Mouse (Mus musculus) heart, postnatal 10 days (tissue): Measurements from ENCODE around the gene Dhh. TPM values are rescaled to one million over a fixed set of nuclear protein-coding genes. Genes with fewer than 3 reads are reported as not detected.
"Not testable (repeated sequence)": the region's sequence is repeated elsewhere in the genome, so short reads cannot be mapped to it uniquely, and the experiment has no call there.

Experiments used
- DNase-seq, 2 experiments: peaks; one replicate each; pipeline ENCODE4 v3.0.0; 2021
- intact Hi-C: fragments of 180-260 bp; cut with DNase I; formaldehyde crosslinking; loops from one replicate; pipeline ENCODE4 v1.15.1; 2025
- total RNA-seq, 2 experiments: library from RNA; stranded (reverse); gene quantifications; 2 replicates each; pipeline ENCODE4 v1.2.3; 2021

The Dhh gene
- 1 to 10 TPM; 2.8 to 3.8 TPM for total RNA-seq

DNA sequence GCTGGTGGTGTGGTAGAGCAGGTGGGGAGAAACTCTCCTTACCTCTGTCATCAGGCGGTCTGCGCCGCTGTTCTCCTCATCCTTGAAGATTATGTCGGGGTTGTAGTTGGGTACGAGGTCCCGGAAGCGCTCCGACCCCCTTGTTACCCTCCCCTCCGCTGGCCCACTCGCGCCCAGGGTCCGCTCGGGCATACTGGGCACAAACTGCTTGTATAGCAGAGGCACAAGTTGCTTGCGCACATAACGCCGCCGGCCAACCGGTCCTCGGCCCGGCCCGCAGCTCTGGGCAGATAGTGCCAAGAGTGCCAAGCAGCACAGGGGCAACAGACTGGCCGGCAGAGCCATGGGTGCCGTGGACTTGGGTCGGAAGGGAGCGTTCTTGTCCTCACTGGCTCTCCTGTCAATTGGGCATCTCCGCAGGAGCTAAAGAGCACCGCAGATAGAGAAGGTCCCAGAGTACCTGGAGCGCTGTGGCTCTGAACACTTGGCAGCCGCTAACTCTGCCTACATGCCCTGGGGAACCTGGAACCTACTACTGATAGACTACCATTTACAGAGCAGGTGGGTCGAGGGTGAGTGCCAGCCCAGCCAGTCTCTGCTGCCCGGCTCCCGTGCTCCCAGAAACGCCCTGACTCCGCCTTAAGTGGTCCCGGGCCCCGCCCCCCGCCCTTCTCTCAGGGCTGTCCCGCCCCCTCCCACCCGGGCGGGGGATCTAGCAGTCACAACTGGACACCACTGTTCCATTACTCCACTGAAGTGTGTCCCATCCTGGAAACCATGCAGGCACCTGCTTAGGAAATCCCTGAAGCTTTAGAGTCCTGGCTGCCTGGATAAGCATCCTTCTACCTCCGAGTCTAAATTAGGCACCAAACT is at the start of gene Dhh:
Gene Dhh (minus strand): TSS at position 613 of the 873 bp plus-strand sequence.
- intact Hi-C loops: loop anchor here (2.0 kb wide), 1 partner anchor 19 kb away; no protein-coding TSS in a partner anchor
- DNase-seq: peak; percentile 16 to 22

DNA sequence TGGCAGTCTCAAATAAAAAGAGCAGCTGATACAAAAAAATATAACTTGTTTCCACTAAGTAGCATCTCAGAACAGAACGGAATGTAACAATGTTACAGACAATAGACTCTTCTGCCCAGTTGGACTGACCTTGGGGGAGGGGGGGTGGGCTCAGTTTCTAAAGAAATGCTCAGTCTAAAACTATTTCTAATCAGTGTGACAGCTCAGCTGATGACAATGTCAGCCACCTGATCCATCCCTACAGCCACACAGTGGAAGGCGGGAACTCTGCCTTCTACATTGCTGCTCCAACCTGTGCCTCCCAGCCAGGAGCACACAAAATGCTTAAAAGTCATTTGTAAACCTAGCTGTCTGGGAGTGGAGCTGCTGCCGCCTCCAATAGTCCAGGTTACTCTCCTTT is 49.5 kb upstream of the Dhh start:
- no peak for DNase-seq
- intact Hi-C loops: no loop called here

DNA sequence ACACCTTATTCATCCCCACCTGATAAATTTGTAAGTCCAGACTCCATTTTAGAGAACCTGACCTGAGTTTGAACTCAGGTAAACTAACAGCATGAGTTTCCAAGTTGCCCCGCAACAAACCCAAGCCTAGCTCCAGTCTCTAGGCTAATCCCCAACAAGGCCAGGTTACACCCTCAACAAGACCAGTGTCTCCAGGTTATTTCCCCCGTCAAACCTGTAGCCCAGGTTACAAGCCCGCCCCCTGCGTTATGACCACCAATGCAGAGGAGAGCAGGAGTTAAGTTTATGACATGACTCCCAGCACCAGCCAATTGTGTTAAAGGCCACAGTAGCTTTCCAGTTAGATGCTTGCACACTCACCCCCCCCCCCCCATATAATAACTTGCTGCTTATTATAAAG is 44.8 kb upstream of the Dhh start:
- intact Hi-C loops: no loop called here
- DNase-seq: no peak

DNA sequence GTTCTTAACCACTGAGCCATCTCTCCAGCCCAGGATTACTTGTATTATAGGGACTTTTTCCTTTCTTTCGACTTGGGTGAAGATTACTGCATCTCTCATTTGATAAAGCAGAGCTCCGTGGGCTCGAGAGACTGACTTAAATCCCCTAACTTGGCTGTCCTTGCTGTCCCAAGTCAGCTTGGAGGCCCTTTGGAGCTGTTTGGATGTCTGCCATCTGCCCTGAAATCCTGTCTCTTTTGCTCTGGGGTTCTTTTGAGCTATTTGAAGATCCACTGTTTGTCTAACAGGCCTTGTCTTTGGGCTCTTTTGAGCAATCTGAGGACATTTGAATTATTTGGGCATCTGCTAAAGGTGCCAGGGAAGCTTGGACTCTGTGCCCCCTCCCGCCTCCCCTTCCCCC is 43.7 kb upstream of the Dhh start:
- peak in 1 of 2 experiments; percentile 31 for DNase-seq
- intact Hi-C loops: no loop called here

DNA sequence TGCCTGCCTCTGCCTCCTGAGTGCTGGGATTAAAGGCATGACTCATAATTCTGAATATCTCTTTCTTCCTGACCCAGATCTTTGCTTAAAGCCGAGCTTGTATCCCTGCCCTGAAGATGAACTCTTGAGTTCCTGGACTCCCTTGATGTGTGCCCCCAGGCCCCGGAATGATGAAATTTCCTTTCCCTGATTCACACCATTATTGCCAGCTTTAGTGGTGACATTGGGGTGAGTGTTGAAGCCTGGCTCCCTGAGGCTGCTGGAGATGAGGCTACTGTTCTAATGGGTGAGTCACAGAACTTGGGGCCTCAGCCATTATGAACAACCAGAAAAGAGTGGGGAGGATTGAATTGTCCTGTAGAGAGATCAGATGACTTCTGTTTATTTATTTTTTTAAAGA is 43.2 kb upstream of the Dhh start:
- intact Hi-C loops: no loop called here
- DNase-seq: no peak

DNA sequence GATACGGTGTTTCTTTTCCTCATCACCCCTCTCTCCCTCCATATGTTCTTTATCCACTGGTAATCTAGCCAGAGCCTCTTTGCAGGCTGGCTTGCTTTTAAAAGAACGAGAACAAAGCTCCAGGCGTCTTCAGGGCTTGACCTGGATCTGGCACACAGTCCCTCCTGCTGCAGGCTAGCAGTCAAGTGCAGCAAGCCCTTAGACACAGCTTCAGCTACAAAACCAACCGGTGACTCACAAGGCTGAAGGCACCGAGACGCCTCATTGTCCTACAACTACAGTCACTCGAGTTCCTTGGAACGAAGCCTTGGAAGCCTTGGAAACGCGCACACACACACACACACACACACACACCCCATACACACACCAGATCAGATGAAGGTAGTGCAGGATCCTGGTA is 42.5 kb upstream of the Dhh start:
- intact Hi-C loops: no loop called here
- no peak for DNase-seq

DNA sequence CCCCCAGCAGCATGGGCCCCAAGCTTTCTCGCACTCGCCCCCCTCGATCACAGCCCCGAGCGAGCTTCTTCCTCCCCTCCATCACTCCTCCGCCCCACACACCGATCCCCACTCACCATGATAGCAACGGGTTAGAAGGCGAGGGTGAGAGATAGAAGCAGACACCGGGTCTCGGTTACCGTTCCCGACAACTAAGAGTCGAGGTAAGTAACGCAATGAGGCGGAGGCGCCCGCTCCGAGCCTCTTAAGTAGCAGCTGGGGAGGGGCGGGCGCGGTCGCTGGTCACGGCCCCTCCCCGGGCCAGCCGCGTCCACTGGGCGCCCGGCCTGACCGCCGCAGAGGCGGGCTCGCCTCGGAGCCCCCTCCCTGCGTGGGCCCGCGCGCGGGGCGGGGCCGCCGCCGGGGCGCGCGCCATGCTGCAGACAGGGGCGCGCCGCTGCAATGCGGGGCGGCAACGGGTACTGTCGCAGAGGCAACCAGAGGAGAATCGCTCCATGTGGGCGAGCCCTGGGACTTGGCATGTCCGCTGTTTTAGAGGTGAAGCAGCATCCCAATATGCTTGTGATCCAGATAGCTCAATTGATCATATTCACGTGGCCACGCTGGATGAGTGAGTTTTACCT is 36.0 kb upstream of the Dhh start, which contains the start of gene Tuba1b:
Gene Tuba1b (minus strand): TSS at position 349 of the 623 bp plus-strand sequence.
- intact Hi-C loops: loop anchor here (1.0 to 2.0 kb wide), 3 partner anchors 18 to 59 kb away; partner anchors contain the start of genes Gm49450 and Tuba1a
- peak; percentile 92 to 94 for DNase-seq

DNA sequence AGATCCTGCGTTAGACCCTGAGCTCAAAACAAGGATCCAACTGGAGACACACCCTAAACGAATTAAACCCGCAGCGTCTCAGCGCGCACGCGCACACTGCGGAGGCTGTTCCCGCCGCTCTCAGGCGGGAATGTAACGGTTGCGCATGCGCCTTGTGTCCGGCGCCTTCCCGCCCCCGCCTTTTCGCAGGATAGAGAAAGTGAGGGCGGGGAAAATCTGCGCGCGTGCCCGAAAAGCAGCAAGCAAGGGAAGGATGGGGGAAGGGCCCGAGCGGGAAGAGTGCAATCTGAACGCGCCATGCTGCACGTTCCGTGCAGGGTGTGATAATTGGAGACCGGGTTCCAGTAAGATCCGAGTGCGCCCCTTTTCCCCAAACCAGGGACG is 35.5 kb upstream of the Dhh start:
- peak; percentile 96 to 97 for DNase-seq
- intact Hi-C loops: loop anchor here (1.0 to 2.0 kb wide), 3 partner anchors 19 to 59 kb away; partner anchors contain the start of genes Gm49450 and Tuba1a

DNA sequence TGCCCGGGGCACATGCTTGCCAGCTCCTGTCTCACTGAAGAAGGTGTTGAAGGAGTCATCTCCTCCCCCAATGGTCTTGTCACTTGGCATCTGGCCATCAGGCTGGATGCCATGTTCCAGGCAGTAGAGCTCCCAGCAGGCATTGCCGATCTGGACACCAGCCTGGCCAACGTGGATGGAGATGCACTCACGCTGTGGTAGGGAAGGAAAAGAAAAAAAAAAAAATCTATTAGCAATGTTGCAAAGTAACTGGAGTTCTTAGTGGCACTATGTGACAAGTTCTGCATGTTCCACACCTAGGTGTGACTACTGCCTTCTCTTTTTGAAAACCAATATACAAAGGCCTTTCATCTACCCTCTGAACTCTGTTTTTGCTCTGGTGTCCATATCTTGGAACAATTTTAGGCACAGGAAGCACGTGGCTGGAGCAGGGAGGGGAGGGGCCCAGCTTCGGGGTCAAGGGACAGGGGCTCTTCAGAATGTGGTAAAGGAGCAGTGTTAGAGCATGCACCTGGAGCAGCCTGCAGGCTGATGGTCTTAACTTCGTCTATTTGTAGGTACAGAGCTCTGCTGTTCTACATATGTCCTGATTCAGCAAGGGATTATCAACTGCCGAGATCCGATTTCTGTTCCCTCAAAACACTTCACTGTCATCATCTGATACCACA is 34.8 kb upstream of the Dhh start:
- intact Hi-C loops: not testable (repeated sequence)
- peak; percentile 39 to 41 for DNase-seq

DNA sequence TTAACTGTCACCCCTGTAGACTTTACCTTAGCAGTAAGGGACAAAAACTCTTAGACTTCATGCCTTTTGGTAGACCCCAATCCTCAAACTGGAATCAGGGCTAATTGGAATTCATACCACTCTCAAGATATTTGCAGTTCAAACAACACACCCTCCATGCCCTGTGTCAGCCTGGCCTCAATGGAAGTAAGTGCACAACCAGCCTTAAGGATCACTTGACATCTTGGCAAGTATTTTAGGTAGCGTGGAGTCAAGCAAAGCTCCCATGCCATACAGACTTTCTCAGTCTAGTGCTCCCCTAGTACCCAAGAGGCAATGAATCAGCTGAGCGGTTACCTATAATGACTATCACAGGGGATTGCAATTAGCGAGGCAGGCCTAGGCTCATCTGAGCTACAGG is 32.7 kb upstream of the Dhh start:
- intact Hi-C loops: no loop called here
- DNase-seq: no peak

DNA sequence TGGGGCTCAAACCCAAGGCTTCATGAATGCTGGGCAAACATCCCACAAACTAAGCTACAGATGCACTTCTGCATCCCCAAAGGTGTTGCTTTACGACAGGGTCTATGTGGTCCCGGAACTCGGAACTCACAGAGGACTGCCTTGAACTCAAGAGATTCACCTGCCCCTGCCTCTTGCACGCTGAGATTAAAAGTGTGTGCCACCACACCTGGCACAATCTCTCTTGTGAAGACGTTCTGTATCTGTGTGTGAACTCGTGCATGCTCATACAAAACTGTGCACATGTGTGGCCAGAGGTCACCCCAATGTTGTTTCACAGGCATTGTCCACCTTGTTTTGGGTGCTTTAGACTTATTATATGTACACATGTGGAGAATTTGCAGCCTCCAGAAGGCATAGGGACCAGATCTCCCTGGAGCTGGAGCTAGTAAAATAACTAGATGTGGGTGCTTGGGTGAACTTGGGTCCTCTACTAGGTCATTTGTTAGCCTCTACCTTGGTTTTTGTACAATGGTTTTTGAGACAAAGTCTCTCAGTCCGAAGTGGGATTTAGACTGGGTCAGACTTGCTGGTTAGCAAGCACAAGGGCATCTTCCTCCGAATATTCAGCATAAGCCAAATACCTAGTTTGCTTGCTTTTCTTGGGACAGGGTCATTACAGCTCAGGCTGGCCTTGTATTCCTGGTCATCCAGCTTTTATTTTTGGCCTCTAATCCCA is 31.8 kb upstream of the Dhh start:
- intact Hi-C loops: no loop called here
- DNase-seq: no peak

DNA sequence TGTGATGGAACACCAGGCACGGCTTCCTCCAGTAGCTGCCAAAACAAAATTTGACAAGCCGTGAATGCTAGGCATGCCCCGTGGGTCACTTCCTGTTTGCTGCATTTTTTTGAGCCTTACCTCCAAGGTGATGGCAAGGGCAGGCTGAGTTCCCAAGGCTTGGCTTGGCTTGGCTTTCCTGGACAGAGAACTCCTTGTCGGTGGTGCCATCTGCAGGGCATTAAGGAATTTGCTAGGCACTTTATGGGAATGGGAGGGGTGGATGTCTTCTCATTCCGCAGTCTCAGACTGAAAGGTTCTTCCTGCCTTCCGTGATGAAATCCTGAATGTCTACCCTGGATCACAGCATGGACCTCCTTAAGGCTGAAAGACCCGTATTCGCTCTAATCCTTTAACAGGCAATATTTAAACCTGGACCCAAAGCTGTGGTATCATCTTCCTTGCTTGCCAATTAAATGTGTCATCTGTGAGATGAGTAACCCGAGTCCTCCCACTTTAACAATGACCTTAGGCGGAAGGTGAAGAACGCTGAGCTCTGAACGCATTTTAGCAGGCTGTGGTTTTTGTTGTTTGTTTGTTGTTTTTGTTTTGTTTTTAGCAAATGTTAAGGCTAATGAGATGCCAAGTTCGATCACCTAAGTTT is 30.4 kb upstream of the Dhh start:
- intact Hi-C loops: loop anchor here (1.0 to 5.0 kb wide), 3 partner anchors 36 to 66 kb away; no protein-coding TSS in a partner anchor
- DNase-seq: peak; percentile 85 to 86

DNA sequence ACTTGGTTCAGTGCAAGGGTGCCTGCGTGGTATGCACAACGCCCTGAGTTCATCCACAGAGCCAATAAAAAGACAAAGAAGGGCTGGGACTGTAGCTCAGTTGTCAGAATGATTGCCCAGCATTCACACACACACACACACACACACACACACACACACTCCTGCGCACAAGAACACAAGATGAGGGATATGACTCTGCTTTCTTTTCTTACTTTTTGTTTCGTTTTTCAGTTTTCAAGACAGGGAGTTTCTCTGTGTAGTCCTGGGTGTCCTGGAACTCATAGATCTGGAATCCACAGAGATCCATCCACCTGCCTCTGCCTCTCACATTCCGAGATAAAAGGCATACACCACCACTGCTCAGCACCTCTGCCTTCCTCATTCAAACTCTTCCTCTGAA is 29.2 kb upstream of the Dhh start:
- intact Hi-C loops: loop anchor here (5.0 kb wide), 1 partner anchor 50 kb away; no protein-coding TSS in a partner anchor
- no peak for DNase-seq

DNA sequence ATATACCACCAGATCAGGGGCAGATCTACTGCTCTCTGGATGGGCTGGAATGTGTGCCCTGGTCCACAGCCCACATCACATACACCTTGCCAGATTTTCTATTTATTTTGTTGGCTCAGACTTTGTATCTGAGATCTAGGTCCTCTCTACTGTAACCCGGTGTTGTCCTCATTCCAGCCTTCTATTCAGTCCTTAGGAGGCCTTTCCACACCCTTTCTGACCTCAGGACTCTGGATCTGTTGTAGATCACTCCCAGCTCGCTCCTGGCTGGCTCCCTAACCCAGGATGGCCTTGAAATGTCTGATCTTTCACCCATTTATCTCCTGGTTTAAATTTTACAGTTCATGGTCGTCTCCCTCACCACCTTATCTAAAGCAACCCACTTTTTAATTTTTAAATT is 26.3 kb upstream of the Dhh start:
- intact Hi-C loops: loop anchor here (5.0 kb wide), 1 partner anchor 47 kb away; no protein-coding TSS in a partner anchor
- no peak for DNase-seq

DNA sequence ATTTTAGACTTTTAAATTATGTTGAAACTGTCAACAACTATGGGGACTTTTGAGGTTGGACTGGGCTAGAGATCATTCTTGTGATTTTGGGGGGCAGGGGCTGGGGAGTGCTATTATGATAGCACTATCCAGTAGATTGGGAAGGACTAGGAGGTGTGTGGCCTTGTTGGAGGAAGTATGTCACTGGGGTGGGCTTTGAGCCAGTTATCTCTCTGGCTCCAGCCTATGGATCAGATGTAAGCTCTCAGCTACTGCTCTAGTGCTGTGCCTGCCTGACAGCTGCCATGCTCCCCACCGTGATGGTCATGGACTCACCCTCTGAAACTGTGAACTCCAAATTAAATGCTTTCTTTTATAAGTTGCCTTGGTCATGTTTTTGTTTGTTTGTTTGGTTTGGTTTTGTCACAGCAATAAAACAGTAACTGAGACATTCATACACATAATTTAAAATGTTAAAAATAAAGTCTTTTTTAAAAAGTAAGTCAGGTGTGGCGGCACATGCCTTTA is 24.7 kb upstream of the Dhh start:
- intact Hi-C loops: no loop called here

DNA sequence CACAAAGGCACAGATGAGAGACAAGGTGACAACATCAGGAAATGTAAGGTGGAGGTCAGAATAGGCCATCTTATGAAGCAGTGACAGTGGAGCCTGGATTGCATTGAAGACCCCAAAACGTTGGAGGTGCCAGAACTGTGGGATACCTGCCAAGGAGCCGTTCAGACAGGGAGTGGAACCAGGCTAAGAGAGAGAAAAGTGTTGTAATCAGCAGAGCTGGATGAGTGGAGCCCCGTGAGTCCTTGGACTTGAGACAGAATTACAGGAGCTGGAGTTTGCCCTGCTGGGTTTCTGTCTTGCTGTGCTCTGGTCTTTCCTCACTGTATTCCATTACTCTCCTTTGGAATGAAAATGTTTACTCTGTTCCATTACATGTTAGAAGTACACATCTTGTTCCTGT is 24.2 kb upstream of the Dhh start:
- intact Hi-C loops: no loop called here

More for the DNA sequence above, 24.7 kb upstream of the Dhh start:
- no peak for DNase-seq

DNA sequence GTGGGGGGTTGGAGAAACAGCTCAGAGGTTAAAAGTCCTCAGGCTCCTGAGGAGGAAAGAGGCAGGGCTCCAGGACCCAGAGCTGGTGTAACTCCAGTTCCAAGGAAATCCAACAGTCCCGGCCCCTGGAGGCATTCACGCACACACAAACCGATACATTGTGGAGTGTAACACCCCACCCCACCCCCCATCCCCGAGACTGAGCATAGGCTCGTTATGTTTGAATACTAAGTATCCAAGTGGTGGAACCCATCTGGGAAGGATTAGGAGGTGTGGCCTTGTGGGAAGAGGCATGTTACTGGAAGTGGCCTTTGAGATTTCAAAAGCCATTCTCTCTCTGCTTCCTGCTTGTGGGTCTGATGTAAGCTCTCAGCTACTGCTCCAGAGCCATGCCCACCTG is 23.2 kb upstream of the Dhh start:
- intact Hi-C loops: no loop called here
- DNase-seq: no peak

More for the DNA sequence above, 24.2 kb upstream of the Dhh start:
- no peak for DNase-seq

DNA sequence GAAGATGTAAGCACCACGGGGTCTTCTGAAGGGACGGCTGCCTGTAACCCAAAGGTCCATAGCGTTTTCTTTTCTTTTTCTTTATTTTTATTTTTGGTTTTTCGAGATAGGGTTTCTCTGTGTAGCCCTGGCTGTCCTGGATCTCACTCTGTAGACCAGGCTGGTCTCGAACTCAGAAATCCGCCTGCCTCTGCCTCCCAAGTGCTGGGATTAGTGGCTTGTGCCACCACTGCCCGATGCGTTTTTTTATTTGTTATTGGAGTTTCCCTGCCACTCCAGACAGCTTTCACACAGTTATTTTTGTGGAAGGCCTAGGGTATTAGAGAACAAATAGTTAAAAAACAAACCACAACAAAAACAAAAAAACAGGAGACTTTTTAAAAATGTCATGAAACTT is 20.2 kb upstream of the Dhh start:
- not testable (repeated sequence) for DNase-seq
- intact Hi-C loops: loop anchor here (5.0 kb wide), 1 partner anchor 36 kb away; no protein-coding TSS in a partner anchor
